Comparison of ENCODE assay signal across 8 mouse cellular contexts in the genomic region with DNA sequence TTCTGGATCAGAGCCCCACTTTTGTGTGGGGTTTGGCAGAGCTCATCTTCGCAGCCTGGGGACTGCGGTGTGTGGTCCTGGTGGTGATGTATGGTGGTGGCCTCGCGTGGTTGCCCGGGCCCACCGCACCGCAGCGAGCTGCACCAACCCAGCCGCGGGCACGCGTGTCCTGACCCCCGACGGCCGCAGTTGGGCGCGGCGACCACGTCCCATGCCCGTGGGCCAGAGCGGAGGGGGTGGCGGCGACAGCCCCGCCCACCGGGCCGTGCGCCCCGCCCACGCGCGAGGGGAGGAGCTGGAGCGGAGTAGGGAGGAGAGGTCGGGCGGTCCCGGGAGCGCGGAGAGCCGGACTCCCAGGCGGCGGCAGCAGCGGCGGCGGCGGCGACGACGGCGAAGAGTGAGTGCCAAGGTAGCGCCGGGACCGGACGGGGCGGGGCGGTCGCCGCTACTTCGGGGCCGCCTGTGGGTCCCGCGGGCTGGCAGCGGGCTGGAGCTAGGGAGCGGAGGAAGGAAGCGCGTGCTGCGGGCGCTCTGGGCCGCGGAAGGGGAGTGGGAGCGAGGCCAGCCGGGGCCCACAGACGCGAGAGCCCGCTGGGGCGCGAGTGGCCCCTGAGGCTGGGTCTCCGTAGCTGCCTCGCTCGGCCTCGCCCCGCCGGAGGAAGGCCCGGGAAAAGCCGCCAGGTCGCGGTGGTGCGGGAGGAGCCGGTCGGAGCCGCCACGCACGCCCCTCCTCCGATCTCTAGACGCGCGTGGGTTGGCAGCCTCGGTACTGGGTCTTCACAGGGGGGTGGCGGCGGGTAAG. TPM values are rescaled to one million over a fixed set of nuclear protein-coding genes. Genes with fewer than 3 reads are reported as not detected.
A peak's percentile ranks its signal among the peaks of the same experiment; 100 is the strongest.
DNase-seq lines count a peak whose midpoint lies in the region; ATAC-seq lines count a peak whose summit lies in the region.

Gng12 (plus strand) TSS at position 279 of the 802 bp plus-strand sequence.

- peak; percentile 93 to 97 for DNase-seq in adrenal gland, adult (ENCODE audit: inconsistent age in 2 of 2, low spot score in 1 of 2)
- peak; percentile 69 for DNase-seq in embryo, embryonic 10.5 days (ENCODE audit: low spot score)
- DNase-seq in gastrocnemius, postnatal 14 days: peak; percentile 90
- peak; percentile 31 to 90 for DNase-seq in left cerebral cortex, postnatal 10 days (ENCODE audit: extremely low spot score in 1 of 2, low spot score in 2 of 2)
- DNase-seq in right cerebral cortex, postnatal 14 days: peak; percentile 75
- peak; percentile 79 to 89 for DNase-seq in urinary bladder, postnatal 36 days (ENCODE audit: low spot score in 2 of 2)

- intact Hi-C loops in gastrocnemius, postnatal 14 days (cut with DNase I; ENCODE audit: low total_unique reads): no loop called here
- intact Hi-C loops in left cerebral cortex, postnatal 10 days (cut with DNase I): loop anchor here (5.0 kb wide), 2 partner anchors 46 to 141 kb away; partner anchors contain the start of gene Gadd45a

- peak; percentile 68 for ATAC-seq in inflammation-experienced regulatory T-cells, adult 6 months
- peak; percentile 68 for ATAC-seq in megakaryocyte progenitor cell, adult 5-6 weeks (replicated peaks; ENCODE audit: poor library complexity)

RNA-seq across cellular contexts. Expression of gene Gng12, which starts in this region (rescaled TPM):
- 10 to 100 TPM; 34.3 to 35.0 TPM for total RNA-seq in gastrocnemius, postnatal 14 days (2021)
- polyA plus RNA-seq in inflammation-experienced regulatory T-cells, adult 6 months (2017; shearing (Covaris generic)): 10 to 100 TPM in 2 of 3 experiments, 1 to 10 TPM in 1; 3.7 to 12.6 (median 12.2) TPM
- 10 to 100 TPM; 75.7 to 86.9 TPM for total RNA-seq in left cerebral cortex, postnatal 10 days (2021)
- total RNA-seq in megakaryocyte progenitor cell, adult 5-6 weeks (2015): 190 and 214 TPM in 2 replicates
- total RNA-seq in megakaryocyte progenitor cell, adult 5-6 weeks (2017): 115 and 154 TPM in 2 replicates

Comparison
In these comparisons a context has a peak if more than half of its experiments do, and no peak if none do; other contexts are left out.
1. Peak in every context shown above with its lines: DNase-seq and ATAC-seq.